Mouse (Mus musculus): ENCODE data around the gene Enox1. TPM values are rescaled to one million over a fixed set of nuclear protein-coding genes. Genes with fewer than 3 reads are reported as not detected.

Gene Enox1
- polyA plus RNA-seq, 1 experiment from 2014 or later = 6.2 TPM

- Histone ChIP-seq H3K9ac (ENCODE audit: low read length) (no peak overlapping the region), H3K4me1 (replicated peaks; ENCODE audit: control insufficient read depth, insufficient read depth, low read length) (no peaks in the 10 kb centered on the region), H3K27ac (ENCODE audit: low read depth) (no peak overlapping the region), H3K9me3 (ENCODE audit: control insufficient read depth, low read length) (no peaks in the 10 kb centered on the region), H3K4me2 (ENCODE audit: low read length) (no peak overlapping the region), H3K36me3 (ENCODE audit: control insufficient read depth, insufficient read depth, low read length) (no peaks in the 10 kb centered on the region), H3K4me3 (ENCODE audit: low read depth, low read length) (no peak overlapping the region), H3K27me3 (replicated peaks; ENCODE audit: control insufficient read depth, insufficient read depth, low read length) (no peaks in the 10 kb centered on the region)
- DNase-seq (ENCODE audit: low spot score) (no peak), ATAC-seq (replicated peaks; ENCODE audit: low FRiP score, low TSS enrichment, low read depth) (no peak)
- 71% methylated on average over 7 of the region's 7 CpGs for WGBS
Measured at GRCm38 (mm10) chr14:77213210-77213609, 56.6 kb downstream of the Enox1 start.

DNA sequence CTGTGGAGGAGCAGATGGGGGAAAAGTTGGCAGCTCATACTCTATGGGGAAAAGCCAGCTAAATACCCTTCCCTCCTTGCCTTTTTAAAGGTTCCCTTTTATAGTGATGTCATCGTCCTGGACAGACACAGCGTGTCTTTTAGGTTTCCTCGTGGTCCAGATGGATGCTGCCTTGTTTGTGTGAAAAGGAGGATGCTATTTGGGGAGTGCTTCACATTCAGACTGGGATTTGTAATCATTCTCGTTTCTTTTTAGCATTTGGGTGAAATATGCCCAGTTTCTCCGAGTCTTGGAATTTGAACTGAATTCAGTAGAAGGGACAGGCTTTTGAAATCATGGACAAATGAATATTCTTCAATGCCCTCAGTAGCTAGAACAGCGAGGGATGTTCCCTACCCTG lies 58.3 kb downstream of the Enox1 start:
- 81% methylated on average over 6 of the region's 6 CpGs for WGBS
- Histone ChIP-seq H3K36me3 (ENCODE audit: control insufficient read depth, insufficient read depth, low read length) (no peaks in the 10 kb centered on the region), H3K4me2 (ENCODE audit: low read length) (no peak overlapping the region), H3K4me3 (ENCODE audit: low read depth, low read length) (no peak overlapping the region), H3K9me3 (ENCODE audit: control insufficient read depth, low read length) (no peaks in the 10 kb centered on the region), H3K9ac (ENCODE audit: low read length) (no peak overlapping the region), H3K4me1 (replicated peaks; ENCODE audit: control insufficient read depth, insufficient read depth, low read length) (no peaks in the 10 kb centered on the region), H3K27ac (ENCODE audit: low read depth) (no peak overlapping the region), H3K27me3 (replicated peaks; ENCODE audit: control insufficient read depth, insufficient read depth, low read length) (no peaks in the 10 kb centered on the region)
- no peak for DNase-seq (ENCODE audit: low spot score)
- no peak for ATAC-seq (replicated peaks; ENCODE audit: low FRiP score, low TSS enrichment, low read depth)

- no peaks in the 10 kb centered on the region for H3K27me3 ChIP-seq (replicated peaks; ENCODE audit: control insufficient read depth, insufficient read depth, low read length)
- no peak overlapping the region for H3K9ac ChIP-seq (ENCODE audit: low read length)
- WGBS = 80% methylated on average over 10 of the region's 10 CpGs
- H3K4me3 ChIP-seq (ENCODE audit: low read depth, low read length) = no peak overlapping the region
- ATAC-seq (replicated peaks; ENCODE audit: low FRiP score, low TSS enrichment, low read depth) = no peak
- no peak for DNase-seq (ENCODE audit: low spot score)
- H3K9me3 ChIP-seq (ENCODE audit: control insufficient read depth, low read length) = no peaks in the 10 kb centered on the region
- no peak overlapping the region for H3K27ac ChIP-seq (ENCODE audit: low read depth)
- H3K4me2 ChIP-seq (ENCODE audit: low read length) = no peak overlapping the region
- no peaks in the 10 kb centered on the region for H3K36me3 ChIP-seq (ENCODE audit: control insufficient read depth, insufficient read depth, low read length)
- 0 out of 2 replicates have a peak, but pooled peaks cover 5% of the 10 kb centered on the region for H3K4me1 ChIP-seq (replicated peaks; ENCODE audit: control insufficient read depth, insufficient read depth, low read length)
Measured at GRCm38 (mm10) chr14:77225346-77225745, 68.8 kb downstream of the Enox1 start.

DNA sequence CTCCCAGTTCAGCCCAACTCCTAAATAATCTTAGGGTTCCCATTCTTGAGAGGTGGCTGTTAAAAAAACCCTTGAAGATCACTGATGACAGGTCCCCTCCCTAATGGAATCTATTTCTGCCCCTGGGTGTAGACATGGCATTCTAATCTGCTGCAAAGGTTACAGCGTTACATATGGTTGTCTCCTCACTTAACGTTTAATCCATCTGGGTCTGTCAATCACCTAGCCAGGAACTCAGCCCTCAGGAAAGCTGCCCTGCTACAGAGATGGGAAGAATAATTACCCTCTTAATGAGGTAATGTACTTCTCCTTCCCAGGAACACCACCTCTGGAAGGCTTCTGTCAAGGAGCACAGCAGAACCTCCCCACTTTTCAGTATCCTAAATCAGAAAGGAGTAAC lies 82.2 kb downstream of the Enox1 start:
- H3K9ac ChIP-seq (ENCODE audit: low read length) = no peak overlapping the region
- ATAC-seq (replicated peaks; ENCODE audit: low FRiP score, low TSS enrichment, low read depth) (no peak), DNase-seq (ENCODE audit: low spot score) (no peak)
- H3K4me3 ChIP-seq (ENCODE audit: low read depth, low read length) = no peak overlapping the region
- no peak overlapping the region for H3K27ac ChIP-seq (ENCODE audit: low read depth)
- H3K4me2 ChIP-seq (ENCODE audit: low read length) = no peak overlapping the region
- 78% methylated on average over 2 of the region's 2 CpGs for WGBS
- H3K36me3 ChIP-seq (ENCODE audit: control insufficient read depth, insufficient read depth, low read length) = no peaks in the 10 kb centered on the region
- H3K4me1 ChIP-seq (replicated peaks; ENCODE audit: control insufficient read depth, insufficient read depth, low read length) = no peaks in the 10 kb centered on the region
- no peaks in the 10 kb centered on the region for H3K9me3 ChIP-seq (ENCODE audit: control insufficient read depth, low read length)
- no peaks in the 10 kb centered on the region for H3K27me3 ChIP-seq (replicated peaks; ENCODE audit: control insufficient read depth, insufficient read depth, low read length)

- no peak overlapping the region for H3K4me3 ChIP-seq (ENCODE audit: low read depth, low read length)
- no peak overlapping the region for H3K4me2 ChIP-seq (ENCODE audit: low read length)
- no peaks in the 10 kb centered on the region for H3K4me1 ChIP-seq (replicated peaks; ENCODE audit: control insufficient read depth, insufficient read depth, low read length)
- H3K9ac ChIP-seq (ENCODE audit: low read length) = no peak overlapping the region
- no peak for ATAC-seq (replicated peaks; ENCODE audit: low FRiP score, low TSS enrichment, low read depth)
- DNase-seq (ENCODE audit: low spot score) = no peak
- H3K27me3 ChIP-seq (replicated peaks; ENCODE audit: control insufficient read depth, insufficient read depth, low read length) = no peaks in the 10 kb centered on the region
- no peaks in the 10 kb centered on the region for H3K9me3 ChIP-seq (ENCODE audit: control insufficient read depth, low read length)
- H3K27ac ChIP-seq (ENCODE audit: low read depth) = no peak overlapping the region
- 39% methylated on average over 4 of the region's 4 CpGs for WGBS
- H3K36me3 ChIP-seq (ENCODE audit: control insufficient read depth, insufficient read depth, low read length) = no peaks in the 10 kb centered on the region
Measured at GRCm38 (mm10) chr14:77239360-77239759, 82.8 kb downstream of the Enox1 start.

- Histone ChIP-seq H3K27ac (ENCODE audit: low read depth) (no peak overlapping the region), H3K9me3 (ENCODE audit: control insufficient read depth, low read length) (0 out of 2 replicates have a peak, but pooled peaks cover 2% of the 10 kb centered on the region), H3K4me2 (ENCODE audit: low read length) (no peak overlapping the region), H3K27me3 (replicated peaks; ENCODE audit: control insufficient read depth, insufficient read depth, low read length) (no peaks in the 10 kb centered on the region), H3K9ac (ENCODE audit: low read length) (no peak overlapping the region), H3K36me3 (ENCODE audit: control insufficient read depth, insufficient read depth, low read length) (no peaks in the 10 kb centered on the region), H3K4me1 (replicated peaks; ENCODE audit: control insufficient read depth, insufficient read depth, low read length) (0 out of 2 replicates have a peak, but pooled peaks cover 4% of the 10 kb centered on the region), H3K4me3 (ENCODE audit: low read depth, low read length) (no peak overlapping the region)
- DNase-seq (ENCODE audit: low spot score) (no peak), ATAC-seq (replicated peaks; ENCODE audit: low FRiP score, low TSS enrichment, low read depth) (no peak)
- 65% methylated on average over 3 of the region's 3 CpGs for WGBS
Measured at GRCm38 (mm10) chr14:77246977-77247376, 90.4 kb downstream of the Enox1 start.

GRCm38 (mm10) chr14:77248426-77248825 lies 91.9 kb downstream of the Enox1 start:
- no peak overlapping the region for H3K4me3 ChIP-seq (ENCODE audit: low read depth, low read length)
- H3K27ac ChIP-seq (ENCODE audit: low read depth) = no peak overlapping the region
- ATAC-seq (replicated peaks; ENCODE audit: low FRiP score, low TSS enrichment, low read depth) = no peak
- no peaks in the 10 kb centered on the region for H3K27me3 ChIP-seq (replicated peaks; ENCODE audit: control insufficient read depth, insufficient read depth, low read length)
- DNase-seq (ENCODE audit: low spot score) = no peak
- H3K36me3 ChIP-seq (ENCODE audit: control insufficient read depth, insufficient read depth, low read length) = no peaks in the 10 kb centered on the region
- no peak overlapping the region for H3K4me2 ChIP-seq (ENCODE audit: low read length)
- no peak overlapping the region for H3K9ac ChIP-seq (ENCODE audit: low read length)
- H3K9me3 ChIP-seq (ENCODE audit: control insufficient read depth, low read length) = 0 out of 2 replicates have a peak, but pooled peaks cover 2% of the 10 kb centered on the region
- WGBS = 55% methylated on average over 5 of the region's 5 CpGs
- H3K4me1 ChIP-seq (replicated peaks; ENCODE audit: control insufficient read depth, insufficient read depth, low read length) = 0 out of 2 replicates have a peak, but pooled peaks cover 4% of the 10 kb centered on the region

DNA sequence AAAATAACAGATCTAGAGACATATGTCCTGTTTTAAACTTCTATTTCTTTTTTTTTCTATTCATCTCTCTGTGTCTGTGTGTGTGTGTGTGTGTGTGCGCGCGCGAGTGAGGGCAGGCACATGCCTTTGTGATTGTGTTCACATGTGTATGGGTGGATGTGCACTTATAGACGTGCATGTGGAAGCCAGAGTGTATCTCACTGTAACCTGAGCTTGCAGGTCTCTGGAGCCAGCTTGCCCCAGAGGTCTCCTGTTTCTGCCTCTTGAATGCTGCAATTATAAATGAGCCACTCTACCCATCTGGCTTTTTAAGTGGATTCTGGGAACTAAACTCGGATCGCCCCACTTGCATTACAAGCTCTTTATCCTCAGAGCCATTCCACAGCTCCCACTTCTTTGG lies 92.4 kb downstream of the Enox1 start:
- no peak overlapping the region for H3K27ac ChIP-seq (ENCODE audit: low read depth)
- H3K4me3 ChIP-seq (ENCODE audit: low read depth, low read length) = no peak overlapping the region
- 0 out of 2 replicates have a peak, but pooled peaks cover 4% of the 10 kb centered on the region for H3K4me1 ChIP-seq (replicated peaks; ENCODE audit: control insufficient read depth, insufficient read depth, low read length)
- DNase-seq (ENCODE audit: low spot score) = no peak
- WGBS = 64% methylated on average over 7 of the region's 7 CpGs
- H3K27me3 ChIP-seq (replicated peaks; ENCODE audit: control insufficient read depth, insufficient read depth, low read length) = no peaks in the 10 kb centered on the region
- no peak overlapping the region for H3K9ac ChIP-seq (ENCODE audit: low read length)
- H3K36me3 ChIP-seq (ENCODE audit: control insufficient read depth, insufficient read depth, low read length) = no peaks in the 10 kb centered on the region
- no peak for ATAC-seq (replicated peaks; ENCODE audit: low FRiP score, low TSS enrichment, low read depth)
- H3K4me2 ChIP-seq (ENCODE audit: low read length) = no peak overlapping the region
- H3K9me3 ChIP-seq (ENCODE audit: control insufficient read depth, low read length) = 0 out of 2 replicates have a peak, but pooled peaks cover 2% of the 10 kb centered on the region

GRCm38 (mm10) chr14:77250652-77251238 lies 94.2 kb downstream of the Enox1 start:
- Histone ChIP-seq H3K36me3 (ENCODE audit: control insufficient read depth, insufficient read depth, low read length) (no peaks in the 10 kb centered on the region), H3K4me3 (ENCODE audit: low read depth, low read length) (no peak overlapping the region), H3K4me2 (ENCODE audit: low read length) (no peak overlapping the region), H3K9me3 (ENCODE audit: control insufficient read depth, low read length) (0 out of 2 replicates have a peak, but pooled peaks cover 2% of the 10 kb centered on the region), H3K9ac (ENCODE audit: low read length) (no peak overlapping the region), H3K27ac (ENCODE audit: low read depth) (no peak overlapping the region), H3K27me3 (replicated peaks; ENCODE audit: control insufficient read depth, insufficient read depth, low read length) (no peaks in the 10 kb centered on the region), H3K4me1 (replicated peaks; ENCODE audit: control insufficient read depth, insufficient read depth, low read length) (0 out of 2 replicates have a peak, but pooled peaks cover 4% of the 10 kb centered on the region)
- DNase-seq (ENCODE audit: low spot score) (no peak), ATAC-seq (replicated peaks; ENCODE audit: low FRiP score, low TSS enrichment, low read depth) (no peak)
- 67% methylated on average over 2 of the region's 2 CpGs for WGBS

Measured in intestine, embryonic 14.5 days (tissue).